Mouse (Mus musculus): Measurements from ENCODE around the gene Fam57a. TPM values are rescaled to one million over a fixed set of nuclear protein-coding genes. Genes with fewer than 3 reads are reported as not detected.

Fam57a gene
- polyA plus RNA-seq, 1 experiment from 2014 or later = 3.7 TPM

DNA sequence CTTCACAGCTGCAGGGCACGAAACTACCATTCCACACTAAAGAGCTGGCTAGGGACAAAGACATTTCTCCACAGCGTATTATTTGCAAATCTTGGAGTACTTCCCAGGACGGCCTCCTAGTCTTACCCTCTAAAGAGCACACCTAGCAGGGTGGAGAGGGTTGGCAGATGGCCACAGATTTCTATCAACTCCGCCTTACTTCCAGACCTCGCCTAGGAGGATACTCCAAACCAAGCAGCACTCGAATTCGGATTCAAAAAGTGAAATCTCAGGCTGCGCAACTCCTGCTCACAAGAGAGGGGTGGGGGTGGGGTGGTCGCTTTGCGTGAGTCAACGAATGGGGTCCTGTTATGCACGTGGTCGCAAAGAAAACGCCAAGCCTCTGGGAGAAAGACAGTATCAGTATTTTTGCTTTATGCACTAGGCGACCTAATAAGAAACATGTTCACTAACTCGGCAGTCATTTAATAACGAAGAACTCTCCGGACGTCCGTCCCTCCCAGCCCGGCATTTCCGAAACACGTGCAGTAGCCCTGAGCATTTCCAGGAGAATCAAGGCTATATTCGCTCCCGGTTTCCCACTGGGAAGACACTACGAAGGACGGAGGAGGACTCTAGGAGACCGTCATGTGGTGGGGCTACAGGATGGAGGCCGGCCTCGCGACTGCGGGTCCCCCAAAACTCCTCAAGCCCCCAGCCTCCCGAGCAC, 37.4 kb downstream of the Fam57a start:
- no peak for ATAC-seq (ENCODE audit: insufficient read depth)

DNA sequence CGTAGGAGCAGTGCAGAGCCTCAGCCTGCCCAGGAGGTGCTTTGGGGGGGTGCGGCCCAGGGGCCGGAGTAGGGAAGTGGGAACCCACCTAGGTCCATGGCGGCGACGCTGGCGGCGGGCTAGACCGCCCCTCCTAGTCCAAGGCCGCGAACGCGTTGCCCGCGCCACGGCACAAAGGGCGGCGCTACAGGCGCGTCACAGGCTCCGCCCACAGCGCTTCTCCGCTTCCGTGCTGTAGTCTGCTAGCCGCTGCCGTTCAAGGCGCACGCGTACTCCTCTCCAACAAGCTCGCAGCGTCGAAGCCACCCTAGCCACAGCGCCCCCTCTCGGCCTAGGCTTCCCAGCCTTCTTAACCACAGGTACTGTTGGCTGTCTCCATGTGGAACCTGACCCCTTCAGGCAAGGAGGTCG, 37.9 kb downstream of the Fam57a start, which contains the start of the genes Dbil5 and Gemin4:
TSS of gene Dbil5 (plus strand) at position 219 of the 411 bp plus-strand sequence.
TSS of gene Gemin4 (minus strand) at position 275 of the 411 bp plus-strand sequence.
- Histone ChIP-seq H3K4me2 (peak within 1 kb of the TSS; percentile 98), H3K4me1 (replicated peaks) (peaks cover 35% of the 10 kb centered on the region), H3K9me3 (replicated peaks) (no peaks in the 10 kb centered on the region), H3K36me3 (replicated peaks) (peaks cover 28% of the 10 kb centered on the region), H3K27ac (replicated peaks) (peak within 1 kb of the TSS; percentile 75), H3K4me3 (replicated peaks) (peak within 1 kb of the TSS; percentile 86), H3K27me3 (no peaks in the 10 kb centered on the region), H3K9ac (peak within 1 kb of the TSS; percentile 90)
- peak; percentile 98 for ATAC-seq (ENCODE audit: insufficient read depth)
- under 1% methylated on average over 35 of the region's 35 CpGs for WGBS (ENCODE audit: insufficient replicate concordance)

More for the DNA sequence above, 37.4 kb downstream of the Fam57a start:
- Histone ChIP-seq H3K4me2 (peak overlapping the region; percentile 98), H3K4me3 (replicated peaks) (peak overlapping the region; percentile 86), H3K36me3 (replicated peaks) (peaks cover 33% of the 10 kb centered on the region), H3K4me1 (replicated peaks) (peaks cover 35% of the 10 kb centered on the region), H3K27me3 (no peaks in the 10 kb centered on the region), H3K27ac (replicated peaks) (peak overlapping the region; percentile 75), H3K9me3 (replicated peaks) (no peaks in the 10 kb centered on the region), H3K9ac (peak overlapping the region; percentile 90)
- WGBS (ENCODE audit: insufficient replicate concordance) = 2% methylated on average over 33 of the region's 33 CpGs

DNA sequence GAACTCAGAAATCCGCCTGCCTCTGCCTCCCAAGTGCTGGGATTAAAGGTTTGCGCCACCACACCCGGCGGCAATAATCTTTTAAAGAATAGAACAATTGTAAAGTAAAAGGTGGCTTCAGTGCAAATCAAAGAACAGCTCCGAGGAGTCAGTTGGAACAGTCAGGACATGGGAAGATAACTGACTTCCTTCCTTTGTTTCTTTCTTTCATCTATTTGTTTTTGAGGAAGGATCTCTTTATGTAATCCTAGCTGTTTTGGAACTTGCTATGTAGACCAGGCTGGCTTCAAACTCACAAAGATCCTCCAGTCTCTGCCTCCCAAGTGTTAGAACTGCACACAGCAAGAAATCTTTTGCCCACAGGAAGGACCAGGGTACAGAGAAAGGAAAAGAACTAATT, 45.2 kb downstream of the Fam57a start:
- Histone ChIP-seq H3K27me3 (no peaks in the 10 kb centered on the region), H3K27ac (replicated peaks) (no peak overlapping the region), H3K4me1 (replicated peaks) (no peaks in the 10 kb centered on the region), H3K4me3 (replicated peaks) (no peak overlapping the region), H3K36me3 (replicated peaks) (peaks cover 34% of the 10 kb centered on the region), H3K9ac (no peak overlapping the region), H3K4me2 (no peak overlapping the region), H3K9me3 (replicated peaks) (no peaks in the 10 kb centered on the region)
- ATAC-seq (ENCODE audit: insufficient read depth) = no peak
- 82% methylated on average over 5 of the region's 5 CpGs for WGBS (ENCODE audit: insufficient replicate concordance)

DNA sequence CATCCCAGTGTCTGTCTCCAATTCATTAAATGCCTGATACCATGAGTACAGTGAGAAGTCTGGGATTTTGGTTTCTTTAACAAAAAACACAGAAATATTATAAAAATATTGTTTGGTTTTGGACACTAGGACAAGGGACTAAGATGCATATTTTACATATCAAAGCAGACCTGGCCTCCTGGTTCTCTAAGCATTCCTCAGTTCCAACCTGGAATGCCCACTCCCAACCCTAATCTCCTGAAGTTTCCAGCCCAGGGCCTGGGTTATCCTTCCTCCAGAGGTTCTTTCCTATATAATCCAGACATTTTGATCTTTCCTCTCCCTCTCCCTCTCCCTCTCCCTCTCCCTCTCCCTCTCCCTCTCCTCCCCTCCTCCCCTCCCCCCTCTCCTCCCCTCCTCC, 45.6 kb downstream of the Fam57a start:
- ATAC-seq (ENCODE audit: insufficient read depth) = no peak

DNA sequence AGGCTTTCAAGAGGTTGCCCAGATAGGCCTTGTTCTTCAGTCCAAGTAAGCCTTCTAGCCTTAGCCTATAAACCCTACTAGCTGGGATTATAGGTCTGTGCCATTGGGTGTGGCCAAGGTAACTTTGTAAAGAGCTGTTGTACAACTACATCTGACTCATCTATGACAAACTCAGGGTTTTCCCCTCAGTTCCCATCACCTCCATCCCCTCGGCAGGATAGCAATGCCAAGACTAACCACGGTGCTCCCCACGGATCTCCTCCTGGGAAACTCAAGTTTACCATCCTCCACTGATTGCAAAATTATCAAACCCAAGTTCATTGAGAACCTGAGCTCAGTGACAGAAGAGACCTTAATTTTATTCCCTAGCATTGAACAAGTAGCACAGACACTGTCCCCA, 56.7 kb downstream of the Fam57a start:
- no peak overlapping the region for H3K27ac ChIP-seq (replicated peaks)
- WGBS (ENCODE audit: insufficient replicate concordance) = 72% methylated on average over 3 of the region's 3 CpGs
- no peak overlapping the region for H3K4me2 ChIP-seq
- peaks cover 58% of the 10 kb centered on the region for H3K36me3 ChIP-seq (replicated peaks)
- no peak for ATAC-seq (ENCODE audit: insufficient read depth)
- no peaks in the 10 kb centered on the region for H3K4me1 ChIP-seq (replicated peaks)
- H3K9me3 ChIP-seq (replicated peaks) = no peaks in the 10 kb centered on the region
- H3K4me3 ChIP-seq (replicated peaks) = no peak overlapping the region
- no peaks in the 10 kb centered on the region for H3K27me3 ChIP-seq
- H3K9ac ChIP-seq = no peak overlapping the region

More for the DNA sequence above, 45.6 kb downstream of the Fam57a start:
- Histone ChIP-seq H3K9me3 (replicated peaks) (no peaks in the 10 kb centered on the region), H3K4me3 (replicated peaks) (no peak overlapping the region), H3K27me3 (no peaks in the 10 kb centered on the region), H3K4me1 (replicated peaks) (no peaks in the 10 kb centered on the region), H3K36me3 (replicated peaks) (peaks cover 30% of the 10 kb centered on the region), H3K4me2 (no peak overlapping the region), H3K27ac (replicated peaks) (no peak overlapping the region), H3K9ac (no peak overlapping the region)

DNA sequence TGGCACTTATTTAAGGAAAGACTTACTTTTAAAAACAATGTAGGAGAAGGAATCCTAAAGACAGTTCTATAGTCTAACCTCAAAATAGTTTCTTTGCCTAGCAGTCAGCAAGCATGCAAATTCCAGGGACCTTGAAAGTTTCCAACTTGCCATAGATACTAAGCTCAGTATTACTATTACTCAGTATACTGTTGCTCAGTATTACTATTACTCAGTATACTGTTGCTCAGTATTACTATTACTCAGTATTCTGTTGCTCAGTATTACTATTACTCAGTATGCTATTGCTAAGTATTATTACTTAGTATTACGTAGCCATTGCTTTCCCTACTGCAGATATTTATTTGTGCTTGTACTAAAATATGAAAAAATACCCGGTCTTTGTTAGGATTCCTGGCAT, 60.3 kb downstream of the Fam57a start:
- H3K9me3 ChIP-seq (replicated peaks) = no peaks in the 10 kb centered on the region
- H3K27ac ChIP-seq (replicated peaks) = no peak overlapping the region
- peaks cover 20% of the 10 kb centered on the region for H3K4me1 ChIP-seq (replicated peaks)
- H3K36me3 ChIP-seq (replicated peaks) = peaks cover 31% of the 10 kb centered on the region
- H3K4me3 ChIP-seq (replicated peaks) = no peak overlapping the region
- H3K9ac ChIP-seq = no peak overlapping the region
- ATAC-seq (ENCODE audit: insufficient read depth) = no peak
- H3K4me2 ChIP-seq = no peak overlapping the region
- 83% methylated on average over 2 of the region's 2 CpGs for WGBS (ENCODE audit: insufficient replicate concordance)
- no peaks in the 10 kb centered on the region for H3K27me3 ChIP-seq

DNA sequence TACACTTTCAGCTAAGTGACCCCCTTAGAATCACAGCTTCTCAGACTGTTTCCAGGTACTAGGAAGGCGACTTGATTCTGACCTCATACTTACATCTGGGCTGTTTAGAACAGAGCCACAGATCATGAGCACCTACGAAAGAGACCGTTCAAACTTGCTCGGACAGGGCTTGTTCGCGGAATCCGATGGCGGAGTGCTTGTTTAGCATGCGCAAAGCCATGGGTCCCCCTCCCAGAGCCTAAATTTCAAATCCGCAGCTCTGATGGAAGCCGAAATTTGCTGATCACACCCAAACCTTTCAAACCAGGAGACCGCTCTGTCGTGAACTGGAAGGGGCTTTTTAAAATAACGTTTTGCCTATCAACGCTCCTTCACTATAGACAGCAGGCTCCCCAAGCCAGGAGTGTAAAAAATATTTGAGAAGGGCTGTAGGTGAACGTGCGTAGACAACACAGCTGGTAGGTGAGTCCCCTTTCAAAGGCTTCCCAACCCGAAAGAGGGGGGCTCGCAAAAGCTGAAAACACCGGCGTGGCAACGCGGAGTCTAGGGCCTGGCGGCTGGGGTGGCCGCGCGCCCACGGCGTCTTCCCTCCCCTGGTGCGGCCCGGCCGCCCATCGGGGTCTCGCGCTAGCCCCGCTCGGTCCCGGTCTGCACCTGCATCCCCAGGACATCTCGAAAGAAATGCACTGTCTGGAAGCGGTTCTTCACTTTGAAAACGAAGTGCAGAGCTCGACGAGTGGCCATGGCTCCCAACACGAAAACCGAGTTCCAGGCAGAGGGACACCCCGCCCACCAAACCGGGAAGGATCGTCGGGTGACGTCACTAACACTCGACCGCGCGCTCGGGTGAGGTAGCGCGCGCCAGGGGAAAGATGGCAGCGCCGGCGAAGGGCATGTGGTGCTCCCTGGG, 63.7 kb downstream of the Fam57a start, which contains the start of the genes Mrm3 and Glod4:
TSS of gene Mrm3 (plus strand) at position 815 of the 910 bp plus-strand sequence.
TSS of gene Glod4 (minus strand) at position 825 of the 910 bp plus-strand sequence.
- Histone ChIP-seq H3K4me3 (replicated peaks) (peak within 1 kb of the TSS; percentile 86), H3K4me1 (replicated peaks) (peaks cover 21% of the 10 kb centered on the region), H3K9me3 (replicated peaks) (no peaks in the 10 kb centered on the region), H3K36me3 (replicated peaks) (peaks cover 19% of the 10 kb centered on the region; the same call in 1 of the 2 replicates), H3K27ac (replicated peaks) (peak within 1 kb of the TSS; percentile 62), H3K9ac (peak within 1 kb of the TSS; percentile 84), H3K4me2 (peak within 1 kb of the TSS; percentile 91), H3K27me3 (no peaks in the 10 kb centered on the region)
- ATAC-seq (ENCODE audit: insufficient read depth) = peak; percentile 84
- WGBS (ENCODE audit: insufficient replicate concordance) = under 1% methylated on average over 61 of the region's 61 CpGs

DNA sequence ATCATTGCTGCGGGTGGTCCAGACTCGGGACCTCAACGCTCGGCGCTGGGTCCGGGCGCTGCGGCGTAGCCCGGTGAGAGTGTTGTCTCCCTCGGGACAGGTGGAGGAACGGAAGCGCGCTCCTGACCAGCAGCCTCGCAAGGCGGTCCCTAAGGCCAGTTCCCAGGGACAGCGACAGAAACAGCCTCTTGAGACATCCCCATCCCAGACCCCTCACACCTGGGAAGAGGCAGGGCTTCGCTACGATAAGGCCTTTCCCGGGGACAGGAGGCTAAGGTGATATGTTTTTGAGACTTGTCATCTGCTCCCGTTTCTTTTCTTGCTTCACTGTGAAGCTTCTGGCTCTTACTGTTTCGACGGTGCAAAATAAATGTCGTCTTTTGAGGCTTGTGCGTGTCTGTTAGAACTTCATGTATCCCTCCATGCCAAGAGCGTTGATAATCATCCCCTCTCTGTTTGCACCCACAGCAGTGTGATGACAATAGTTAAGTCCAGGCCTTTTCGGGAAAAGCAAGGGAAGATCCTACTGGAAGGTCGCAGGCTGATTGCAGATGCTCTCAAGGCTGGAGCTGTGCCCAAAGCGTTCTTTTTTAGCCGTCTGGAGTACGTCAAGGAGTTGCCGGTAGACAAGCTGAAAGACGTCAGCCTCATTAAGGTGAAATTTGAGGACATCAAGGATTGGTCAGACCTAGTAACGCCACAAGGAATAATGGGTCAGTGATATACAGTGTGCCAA, 64.5 kb downstream of the Fam57a start:
- Histone ChIP-seq H3K9me3 (replicated peaks) (no peaks in the 10 kb centered on the region), H3K27ac (replicated peaks) (no peak overlapping the region), H3K36me3 (replicated peaks) (peaks cover 26% of the 10 kb centered on the region), H3K4me2 (peak overlapping the region; percentile 91), H3K27me3 (no peaks in the 10 kb centered on the region), H3K4me3 (replicated peaks) (peak overlapping the region; percentile 86), H3K9ac (peak overlapping the region; percentile 84), H3K4me1 (replicated peaks) (peaks cover 21% of the 10 kb centered on the region)
- peak; percentile 54 for ATAC-seq (ENCODE audit: insufficient read depth)
- 2% methylated on average over 34 of the region's 34 CpGs for WGBS (ENCODE audit: insufficient replicate concordance)

DNA sequence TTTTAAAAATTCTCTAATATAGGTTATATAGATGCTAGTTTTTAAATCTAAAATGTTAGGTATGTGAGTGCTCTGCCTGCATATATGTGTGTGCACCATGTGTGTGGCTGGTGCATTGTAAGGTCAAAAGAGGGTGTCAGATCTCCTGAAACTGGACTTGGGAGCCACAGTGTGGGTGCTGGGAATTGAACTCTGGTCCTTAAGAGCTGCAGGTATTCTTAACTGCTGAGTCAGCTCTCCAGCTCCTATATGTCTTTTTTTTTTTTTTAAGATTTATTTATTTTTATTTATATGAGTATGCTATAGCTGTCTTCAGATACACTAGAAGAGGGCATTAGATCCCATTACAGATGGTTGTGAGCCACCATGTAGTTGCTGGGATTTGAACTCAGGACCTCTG, 67.0 kb downstream of the Fam57a start:
- Histone ChIP-seq H3K9ac (no peak overlapping the region), H3K4me1 (replicated peaks) (peaks cover 21% of the 10 kb centered on the region), H3K36me3 (replicated peaks) (peaks cover 32% of the 10 kb centered on the region), H3K4me3 (replicated peaks) (no peak overlapping the region), H3K9me3 (replicated peaks) (no peaks in the 10 kb centered on the region), H3K27ac (replicated peaks) (no peak overlapping the region), H3K27me3 (no peaks in the 10 kb centered on the region), H3K4me2 (no peak overlapping the region)
- ATAC-seq (ENCODE audit: insufficient read depth) = no peak

DNA sequence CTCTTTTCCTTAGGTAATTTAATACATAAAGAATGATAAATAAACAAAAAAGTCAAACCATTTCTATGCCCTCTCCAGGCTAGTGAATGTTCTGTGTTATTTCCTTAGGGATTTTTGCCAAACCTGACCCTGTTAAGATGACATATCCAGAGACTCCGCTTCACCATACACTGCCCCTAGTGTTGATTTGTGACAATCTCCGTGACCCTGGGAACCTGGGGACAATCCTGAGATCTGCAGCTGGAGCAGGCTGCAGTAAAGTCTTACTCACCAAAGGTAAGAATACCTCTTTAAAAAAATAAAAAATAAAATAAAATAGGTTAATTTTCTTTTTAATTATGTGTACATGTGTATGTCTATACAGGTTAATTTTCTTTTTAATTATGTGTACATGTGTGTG, 67.8 kb downstream of the Fam57a start:
- H3K36me3 ChIP-seq (replicated peaks) = peaks cover 34% of the 10 kb centered on the region
- H3K4me2 ChIP-seq = no peak overlapping the region
- ATAC-seq (ENCODE audit: insufficient read depth) = no peak
- H3K27ac ChIP-seq (replicated peaks) = no peak overlapping the region
- peaks cover 21% of the 10 kb centered on the region for H3K4me1 ChIP-seq (replicated peaks)
- no peak overlapping the region for H3K4me3 ChIP-seq (replicated peaks)
- WGBS (ENCODE audit: insufficient replicate concordance) = 67% methylated on average over 2 of the region's 2 CpGs
- H3K9me3 ChIP-seq (replicated peaks) = no peaks in the 10 kb centered on the region
- no peak overlapping the region for H3K9ac ChIP-seq
- no peaks in the 10 kb centered on the region for H3K27me3 ChIP-seq
